Mouse (Mus musculus) erythroblast, adult 5-6 weeks (primary cell): ENCODE data around the gene Mea1. TPM values are rescaled to one million over a fixed set of nuclear protein-coding genes. Genes with fewer than 3 reads are reported as not detected.

Experiments
- ATAC-seq: replicated peaks from 2 replicates; pipeline ENCODE4 v1.8.0; 2016; ENCODE audit warnings: moderate number of reproducible peaks, mild to moderate bottlenecking, moderate TSS enrichment, inconsistent platforms; ENCODE audit not compliant: poor library complexity, low FRiP score, severe bottlenecking
- total RNA-seq, 2 experiments: library from RNA; stranded (forward) in 1 of 2; stranded (reverse) in 1 of 2; fragments of 150-400 nt in 1 of 2; fragments of 200-764, 138-1000 nt in 1 of 2; gene quantifications; 2 replicates each; pipeline versions ENCODE4 v1.2.3 to v1.2.4; 2015 to 2017; ENCODE audit warnings: low replicate concordance in 2 of 2

Mea1 gene
- total RNA-seq, 2 experiments from 2014 or later: 8.6 to 24.5 TPM

DNA sequence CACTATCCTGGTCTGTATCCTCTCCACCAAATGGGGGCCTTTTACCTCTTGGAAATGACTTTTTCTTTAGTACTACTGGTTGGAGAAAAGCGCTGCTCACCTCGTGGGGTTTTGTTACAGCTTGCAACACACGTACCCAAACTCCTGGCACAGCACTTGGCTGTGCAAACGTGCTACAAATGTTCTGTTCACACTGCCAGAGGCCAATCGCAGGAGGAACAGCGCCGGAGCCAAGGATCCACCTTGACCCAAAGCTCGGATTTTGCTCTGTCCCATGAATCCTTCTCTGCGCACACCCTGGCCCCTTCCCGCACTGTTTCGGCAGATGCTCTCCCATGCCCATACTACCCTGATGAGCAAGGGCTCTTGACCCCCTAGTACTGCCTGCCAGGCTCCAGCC lies 49.9 kb downstream of the Mea1 start:
- ATAC-seq: no peak

GRCm38 (mm10) chr17:46728904-46729318 lies 50.3 kb downstream of the Mea1 start, which contains the start of gene Gnmt:
TSS of gene Gnmt (minus strand) at chr17:46729168.
- ATAC-seq: no peak

Other genes starting within 250 kb of the Mea1 start
- not detected in 2 replicates for gene Crip3, start 249.9 kb upstream of the Mea1 start, total RNA-seq (2015; ENCODE audit: low replicate concordance)
- not detected in 2 replicates for gene Crip3, start 249.9 kb upstream of the Mea1 start, total RNA-seq (2017; ENCODE audit: low replicate concordance)
- gene Slc22a7, start 240.3 kb upstream of the Mea1 start, total RNA-seq (2015; ENCODE audit: low replicate concordance): not detected in 2 replicates
- gene Slc22a7, start 240.3 kb upstream of the Mea1 start, total RNA-seq (2017; ENCODE audit: low replicate concordance): not detected in 2 replicates
- gene Ttbk1, start 191.1 kb upstream of the Mea1 start, total RNA-seq (2015; ENCODE audit: low replicate concordance): not detected in 2 replicates
- gene Ttbk1, start 191.1 kb upstream of the Mea1 start, total RNA-seq (2017; ENCODE audit: low replicate concordance): not detected in 2 replicates
- gene Dnph1, start 182.1 kb upstream of the Mea1 start, total RNA-seq (2015; ENCODE audit: low replicate concordance): 2.7 and 3.3 TPM in 2 replicates
- 1.5 and 4.0 TPM in 2 replicates for gene Dnph1, start 182.1 kb upstream of the Mea1 start, total RNA-seq (2017; ENCODE audit: low replicate concordance)
- gene Cul9, start 132.4 kb upstream of the Mea1 start, total RNA-seq (2015; ENCODE audit: low replicate concordance): 1.3 TPM in 1 of 2 replicates, not detected in the other
- gene Cul9, start 132.4 kb upstream of the Mea1 start, total RNA-seq (2017; ENCODE audit: low replicate concordance): 3.3 and 4.5 TPM in 2 replicates
- 7.3 and 11.5 TPM in 2 replicates for gene Srf, start 122.6 kb upstream of the Mea1 start, total RNA-seq (2015; ENCODE audit: low replicate concordance)
- 6.0 and 7.8 TPM in 2 replicates for gene Srf, start 122.6 kb upstream of the Mea1 start, total RNA-seq (2017; ENCODE audit: low replicate concordance)
- gene Ptk7, start 49.3 kb upstream of the Mea1 start, total RNA-seq (2015; ENCODE audit: low replicate concordance): not detected in 2 replicates
- gene Ptk7, start 49.3 kb upstream of the Mea1 start, total RNA-seq (2017; ENCODE audit: low replicate concordance): not detected in 2 replicates
- 0.38 and 1.3 TPM in 2 replicates for gene Klc4, start 32.8 kb upstream of the Mea1 start, total RNA-seq (2015; ENCODE audit: low replicate concordance)
- gene Klc4, start 32.8 kb upstream of the Mea1 start, total RNA-seq (2017; ENCODE audit: low replicate concordance): 7.7 and 12.0 TPM in 2 replicates
- 35.5 and 61.9 TPM in 2 replicates for gene Mrpl2, start 32.6 kb upstream of the Mea1 start, total RNA-seq (2015; ENCODE audit: low replicate concordance)
- gene Mrpl2, start 32.6 kb upstream of the Mea1 start, total RNA-seq (2017; ENCODE audit: low replicate concordance): 19.5 and 41.6 TPM in 2 replicates
- gene Cul7, start 28.5 kb upstream of the Mea1 start, total RNA-seq (2015; ENCODE audit: low replicate concordance): 1.9 and 3.8 TPM in 2 replicates
- gene Cul7, start 28.5 kb upstream of the Mea1 start, total RNA-seq (2017; ENCODE audit: low replicate concordance): 0.68 and 1.1 TPM in 2 replicates
- gene Rrp36, start 4.4 kb upstream of the Mea1 start, total RNA-seq (2015; ENCODE audit: low replicate concordance): 2.1 and 7.9 TPM in 2 replicates
- 7.7 and 11.3 TPM in 2 replicates for gene Rrp36, start 4.4 kb upstream of the Mea1 start, total RNA-seq (2017; ENCODE audit: low replicate concordance)
- 5.9 and 16.9 TPM in 2 replicates for gene Klhdc3, start 2.1 kb downstream of the Mea1 start, total RNA-seq (2015; ENCODE audit: low replicate concordance)
- 4.1 and 5.2 TPM in 2 replicates for gene Klhdc3, start 2.1 kb downstream of the Mea1 start, total RNA-seq (2017; ENCODE audit: low replicate concordance)
- gene Ppp2r5d, start 26.3 kb downstream of the Mea1 start, total RNA-seq (2015; ENCODE audit: low replicate concordance): 5.4 and 9.2 TPM in 2 replicates
- gene Ppp2r5d, start 26.3 kb downstream of the Mea1 start, total RNA-seq (2017; ENCODE audit: low replicate concordance): 7.4 and 10.9 TPM in 2 replicates
- 1.9 and 3.8 TPM in 2 replicates for gene Pex6, start 32.7 kb downstream of the Mea1 start, total RNA-seq (2015; ENCODE audit: low replicate concordance)
- gene Pex6, start 32.7 kb downstream of the Mea1 start, total RNA-seq (2017; ENCODE audit: low replicate concordance): 2.8 and 3.9 TPM in 2 replicates
- not detected in 2 replicates for gene Gnmt, start 50.4 kb downstream of the Mea1 start, total RNA-seq (2015; ENCODE audit: low replicate concordance)
- gene Gnmt, start 50.4 kb downstream of the Mea1 start, total RNA-seq (2017; ENCODE audit: low replicate concordance): not detected in 2 replicates
- 6.9 and 8.8 TPM in 2 replicates for gene Cnpy3, start 73.4 kb downstream of the Mea1 start, total RNA-seq (2015; ENCODE audit: low replicate concordance)
- gene Cnpy3, start 73.4 kb downstream of the Mea1 start, total RNA-seq (2017; ENCODE audit: low replicate concordance): 7.7 and 18.2 TPM in 2 replicates
- not detected in 2 replicates for gene Ptcra, start 84.9 kb downstream of the Mea1 start, total RNA-seq (2015; ENCODE audit: low replicate concordance)
- not detected in 2 replicates for gene Ptcra, start 84.9 kb downstream of the Mea1 start, total RNA-seq (2017; ENCODE audit: low replicate concordance)
- 5.6 and 7.5 TPM in 2 replicates for gene 2310039H08Rik, start 93.8 kb downstream of the Mea1 start, total RNA-seq (2015; ENCODE audit: low replicate concordance)
- 0.34 TPM in 1 of 2 replicates, not detected in the other for gene 2310039H08Rik, start 93.8 kb downstream of the Mea1 start, total RNA-seq (2017; ENCODE audit: low replicate concordance)
- gene Rpl7l1, start 103.9 kb downstream of the Mea1 start, total RNA-seq (2015; ENCODE audit: low replicate concordance): 21.1 and 22.7 TPM in 2 replicates
- 19.1 and 46.3 TPM in 2 replicates for gene Rpl7l1, start 103.9 kb downstream of the Mea1 start, total RNA-seq (2017; ENCODE audit: low replicate concordance)
- 6.5 and 7.5 TPM in 2 replicates for gene Bicral, start 179.7 kb downstream of the Mea1 start, total RNA-seq (2015; ENCODE audit: low replicate concordance)
- gene Bicral, start 179.7 kb downstream of the Mea1 start, total RNA-seq (2017; ENCODE audit: low replicate concordance): 3.7 and 4.0 TPM in 2 replicates
- gene Tbcc, start 211.9 kb downstream of the Mea1 start, total RNA-seq (2015; ENCODE audit: low replicate concordance): 2.3 and 8.1 TPM in 2 replicates
- 1.7 and 5.4 TPM in 2 replicates for gene Tbcc, start 211.9 kb downstream of the Mea1 start, total RNA-seq (2017; ENCODE audit: low replicate concordance)
- gene Prph2, start 231.7 kb downstream of the Mea1 start, total RNA-seq (2015; ENCODE audit: low replicate concordance): not detected in 2 replicates
- gene Prph2, start 231.7 kb downstream of the Mea1 start, total RNA-seq (2017; ENCODE audit: low replicate concordance): not detected in 2 replicates